Mouse (Mus musculus): ENCODE results near the gene Galnt18. TPM values are rescaled to one million over a fixed set of nuclear protein-coding genes. Genes with fewer than 3 reads are reported as not detected.

Gene Galnt18
- total RNA-seq, 1 experiment, result 0.89 TPM

DNA sequence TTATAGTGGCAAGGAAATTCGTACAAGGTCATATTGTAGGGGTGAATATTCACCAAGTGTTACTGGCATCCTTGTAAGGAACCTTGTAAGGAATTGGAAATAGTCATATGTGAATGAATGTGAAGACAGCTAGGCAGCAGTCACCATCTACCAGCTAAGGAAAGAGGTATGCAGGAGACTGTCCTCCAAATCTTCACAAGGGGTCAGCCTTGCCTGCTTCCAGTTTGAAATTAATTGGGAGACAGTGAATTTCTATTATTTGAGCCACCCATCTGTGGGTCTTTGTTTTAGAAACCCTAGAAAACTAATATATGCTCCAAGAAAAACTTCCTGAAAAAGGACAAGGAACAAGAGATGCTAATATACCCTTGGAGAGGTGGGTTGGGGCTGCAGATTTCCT lies 313.1 kb downstream of the Galnt18 start:
- no peak for TF ChIP-seq MAFK (IDR thresholded peaks at IDR 0.05; ENCODE audit: insufficient read depth, low read depth, low read length)
- no peak for TF ChIP-seq ZC3H11A (IDR thresholded peaks at IDR 0.05; ENCODE audit: borderline replicate concordance, low read depth, low read length)
- TF ChIP-seq ZNF384 (IDR thresholded peaks at IDR 0.05; ENCODE audit: low read depth, low read length), result no peak
- no peak for TF ChIP-seq CHD2 (IDR thresholded peaks at IDR 0.05; ENCODE audit: low read depth, low read length)
- TF ChIP-seq HCFC1 (IDR thresholded peaks at IDR 0.05; ENCODE audit: borderline replicate concordance, insufficient read depth, low read length), result no peak
- H3K4me1 ChIP-seq (ENCODE audit: control insufficient read depth in 2 of 2, insufficient read depth in 2 of 2, low read length in 2 of 2, poor library complexity in 1 of 2), result no peaks in the 10 kb centered on the region
- H3K9me3 ChIP-seq (ENCODE audit: control insufficient read depth, insufficient read depth, low read depth, low read length), result no peaks in the 10 kb centered on the region
- H3K4me3 ChIP-seq (ENCODE audit: insufficient read depth in 1 of 2, low read depth in 1 of 2, low read length in 2 of 2, poor library complexity in 1 of 2, severe bottlenecking in 1 of 2), result no peak overlapping the region
- H3K27ac ChIP-seq (ENCODE audit: insufficient read depth, low read depth, low read length, poor library complexity, severe bottlenecking), result no peak overlapping the region
- H3K9ac ChIP-seq (ENCODE audit: insufficient read depth, low read depth, low read length, poor library complexity, severe bottlenecking), result no peak overlapping the region
- no peaks in the 10 kb centered on the region for H3K36me3 ChIP-seq (ENCODE audit: control insufficient read depth, insufficient read depth, low read length, poor library complexity, severe bottlenecking)
- DNase-seq (ENCODE audit: low read depth, low spot score), result no peak
- in situ Hi-C loops (cut with MboI; ENCODE audit: low sequenced_read_pairs in 2 of 2, unreplicated experiment in 2 of 2), result no loop called here

DNA sequence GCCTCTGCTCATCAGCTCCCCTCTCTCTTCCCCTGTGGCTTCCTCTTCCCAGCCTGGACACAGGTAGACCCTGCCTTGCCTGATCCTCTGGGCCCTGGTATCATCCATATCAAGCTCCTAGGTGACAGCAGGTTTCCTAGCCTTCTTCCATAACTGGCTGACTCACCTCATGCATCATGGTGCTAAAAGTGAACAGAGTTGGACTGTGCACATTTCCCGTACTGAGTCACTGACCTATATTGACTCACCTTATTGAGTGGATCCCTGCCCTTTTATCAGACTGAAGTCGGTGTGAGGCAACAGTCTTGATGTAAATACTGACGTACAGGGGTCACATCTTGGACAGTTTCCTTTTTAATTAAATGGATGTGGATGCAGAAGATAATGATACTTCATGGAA lies 313.7 kb downstream of the Galnt18 start:
- no peak overlapping the region for H3K9ac ChIP-seq (ENCODE audit: insufficient read depth, low read depth, low read length, poor library complexity, severe bottlenecking)
- TF ChIP-seq HCFC1 (IDR thresholded peaks at IDR 0.05; ENCODE audit: borderline replicate concordance, insufficient read depth, low read length), result no peak
- no peak for TF ChIP-seq CHD2 (IDR thresholded peaks at IDR 0.05; ENCODE audit: low read depth, low read length)
- TF ChIP-seq ZC3H11A (IDR thresholded peaks at IDR 0.05; ENCODE audit: borderline replicate concordance, low read depth, low read length), result no peak
- TF ChIP-seq ZNF384 (IDR thresholded peaks at IDR 0.05; ENCODE audit: low read depth, low read length), result no peak
- TF ChIP-seq MAFK (IDR thresholded peaks at IDR 0.05; ENCODE audit: insufficient read depth, low read depth, low read length), result no peak
- in situ Hi-C loops (cut with MboI; ENCODE audit: low sequenced_read_pairs in 2 of 2, unreplicated experiment in 2 of 2), result no loop called here
- H3K36me3 ChIP-seq (ENCODE audit: control insufficient read depth, insufficient read depth, low read length, poor library complexity, severe bottlenecking), result no peaks in the 10 kb centered on the region
- DNase-seq (ENCODE audit: low read depth, low spot score), result no peak
- H3K27ac ChIP-seq (ENCODE audit: insufficient read depth, low read depth, low read length, poor library complexity, severe bottlenecking), result no peak overlapping the region
- no peaks in the 10 kb centered on the region for H3K4me1 ChIP-seq (ENCODE audit: control insufficient read depth in 2 of 2, insufficient read depth in 2 of 2, low read length in 2 of 2, poor library complexity in 1 of 2)
- H3K9me3 ChIP-seq (ENCODE audit: control insufficient read depth, insufficient read depth, low read depth, low read length), result no peaks in the 10 kb centered on the region
- no peak overlapping the region for H3K4me3 ChIP-seq (ENCODE audit: insufficient read depth in 1 of 2, low read depth in 1 of 2, low read length in 2 of 2, poor library complexity in 1 of 2, severe bottlenecking in 1 of 2)

DNA sequence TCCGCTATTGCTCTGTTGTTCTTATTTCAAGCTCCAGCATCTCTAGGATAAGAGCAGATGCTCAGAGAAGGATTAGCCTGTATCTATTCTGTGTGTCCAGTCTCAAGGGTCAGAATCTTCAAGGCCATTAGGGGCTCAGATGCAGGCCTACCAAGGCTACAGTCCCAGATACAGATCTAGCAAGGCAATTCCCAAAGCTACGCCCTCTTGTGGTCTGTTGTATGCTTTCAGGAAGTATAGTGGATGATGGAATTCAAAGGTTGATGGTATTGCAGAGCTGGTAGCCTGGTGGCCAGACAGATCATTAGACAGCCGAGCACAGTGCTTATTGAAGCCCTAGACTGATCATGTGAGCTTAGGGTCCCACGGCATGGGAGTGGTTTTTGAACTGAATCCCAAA lies 320.1 kb downstream of the Galnt18 start:
- no peak for DNase-seq (ENCODE audit: low read depth, low spot score)
- TF ChIP-seq HCFC1 (IDR thresholded peaks at IDR 0.05; ENCODE audit: borderline replicate concordance, insufficient read depth, low read length), result no peak
- no peak for TF ChIP-seq ZC3H11A (IDR thresholded peaks at IDR 0.05; ENCODE audit: borderline replicate concordance, low read depth, low read length)
- TF ChIP-seq MAFK (IDR thresholded peaks at IDR 0.05; ENCODE audit: insufficient read depth, low read depth, low read length), result no peak
- TF ChIP-seq ZNF384 (IDR thresholded peaks at IDR 0.05; ENCODE audit: low read depth, low read length), result no peak
- no peak for TF ChIP-seq CHD2 (IDR thresholded peaks at IDR 0.05; ENCODE audit: low read depth, low read length)
- in situ Hi-C loops (cut with MboI; ENCODE audit: low sequenced_read_pairs in 2 of 2, unreplicated experiment in 2 of 2), result no loop called here
- Histone ChIP-seq H3K4me1 (ENCODE audit: control insufficient read depth in 2 of 2, insufficient read depth in 2 of 2, low read length in 2 of 2, poor library complexity in 1 of 2) (no peaks in the 10 kb centered on the region), H3K9ac (ENCODE audit: insufficient read depth, low read depth, low read length, poor library complexity, severe bottlenecking) (no peak overlapping the region), H3K27ac (ENCODE audit: insufficient read depth, low read depth, low read length, poor library complexity, severe bottlenecking) (no peak overlapping the region), H3K4me3 (ENCODE audit: insufficient read depth in 1 of 2, low read depth in 1 of 2, low read length in 2 of 2, poor library complexity in 1 of 2, severe bottlenecking in 1 of 2) (no peak overlapping the region), H3K36me3 (ENCODE audit: control insufficient read depth, insufficient read depth, low read length, poor library complexity, severe bottlenecking) (no peaks in the 10 kb centered on the region), H3K9me3 (ENCODE audit: control insufficient read depth, insufficient read depth, low read depth, low read length) (no peaks in the 10 kb centered on the region)

DNA sequence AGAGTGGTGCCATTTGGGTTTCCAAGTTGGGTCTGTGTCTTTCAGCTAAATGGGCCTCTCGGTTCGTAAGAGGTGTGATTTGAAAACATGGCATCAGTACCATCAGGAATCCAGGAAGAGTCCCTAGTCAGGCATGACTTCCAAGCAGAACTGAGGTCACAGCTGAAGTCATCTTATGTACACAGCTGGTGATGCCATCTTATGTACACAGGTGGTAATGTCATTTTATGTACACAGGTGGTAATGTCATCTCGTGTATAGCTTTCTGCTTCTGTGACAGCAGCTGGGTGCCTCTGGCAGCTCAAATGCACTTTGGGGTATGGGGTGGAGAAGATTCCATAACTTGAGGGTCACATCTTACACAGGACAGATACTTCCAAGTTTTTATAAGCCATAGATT lies 323.8 kb downstream of the Galnt18 start:
- in situ Hi-C loops (cut with MboI; ENCODE audit: low sequenced_read_pairs in 2 of 2, unreplicated experiment in 2 of 2), result no loop called here
- TF ChIP-seq MAFK (IDR thresholded peaks at IDR 0.05; ENCODE audit: insufficient read depth, low read depth, low read length), result no peak
- no peak for TF ChIP-seq CHD2 (IDR thresholded peaks at IDR 0.05; ENCODE audit: low read depth, low read length)
- TF ChIP-seq HCFC1 (IDR thresholded peaks at IDR 0.05; ENCODE audit: borderline replicate concordance, insufficient read depth, low read length), result no peak
- no peak for TF ChIP-seq ZNF384 (IDR thresholded peaks at IDR 0.05; ENCODE audit: low read depth, low read length)
- TF ChIP-seq ZC3H11A (IDR thresholded peaks at IDR 0.05; ENCODE audit: borderline replicate concordance, low read depth, low read length), result no peak
- DNase-seq (ENCODE audit: low read depth, low spot score), result no peak
- Histone ChIP-seq H3K9ac (ENCODE audit: insufficient read depth, low read depth, low read length, poor library complexity, severe bottlenecking) (no peak overlapping the region), H3K27ac (ENCODE audit: insufficient read depth, low read depth, low read length, poor library complexity, severe bottlenecking) (no peak overlapping the region), H3K4me3 (ENCODE audit: insufficient read depth in 1 of 2, low read depth in 1 of 2, low read length in 2 of 2, poor library complexity in 1 of 2, severe bottlenecking in 1 of 2) (no peak overlapping the region), H3K4me1 (ENCODE audit: control insufficient read depth in 2 of 2, insufficient read depth in 2 of 2, low read length in 2 of 2, poor library complexity in 1 of 2) (no peaks in the 10 kb centered on the region), H3K9me3 (ENCODE audit: control insufficient read depth, insufficient read depth, low read depth, low read length) (no peaks in the 10 kb centered on the region), H3K36me3 (ENCODE audit: control insufficient read depth, insufficient read depth, low read length, poor library complexity, severe bottlenecking) (no peaks in the 10 kb centered on the region)

DNA sequence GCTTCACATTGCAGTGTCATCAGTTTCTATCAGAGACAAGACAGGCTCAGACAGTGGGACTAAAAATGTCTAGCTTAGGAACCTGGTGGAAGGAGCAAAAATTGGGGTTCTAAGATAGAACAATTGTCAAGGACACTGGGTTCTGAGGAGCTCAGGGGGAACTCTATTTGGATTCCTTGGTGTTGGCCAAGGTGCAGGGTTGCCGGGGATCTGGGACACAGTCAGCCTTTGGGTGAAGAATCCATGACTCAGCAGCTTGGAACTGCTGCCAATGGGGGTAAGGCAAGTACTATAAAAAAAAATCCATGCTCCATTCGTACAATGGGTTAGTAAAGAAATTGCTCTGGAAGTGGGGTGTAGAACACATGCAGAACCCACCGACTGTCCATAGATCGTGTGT lies 324.2 kb downstream of the Galnt18 start:
- no peak overlapping the region for H3K4me3 ChIP-seq (ENCODE audit: insufficient read depth in 1 of 2, low read depth in 1 of 2, low read length in 2 of 2, poor library complexity in 1 of 2, severe bottlenecking in 1 of 2)
- DNase-seq (ENCODE audit: low read depth, low spot score), result no peak
- H3K4me1 ChIP-seq (ENCODE audit: control insufficient read depth in 2 of 2, insufficient read depth in 2 of 2, low read length in 2 of 2, poor library complexity in 1 of 2), result no peaks in the 10 kb centered on the region
- H3K9me3 ChIP-seq (ENCODE audit: control insufficient read depth, insufficient read depth, low read depth, low read length), result no peaks in the 10 kb centered on the region
- TF ChIP-seq ZC3H11A (IDR thresholded peaks at IDR 0.05; ENCODE audit: borderline replicate concordance, low read depth, low read length) (no peak), ZNF384 (IDR thresholded peaks at IDR 0.05; ENCODE audit: low read depth, low read length) (no peak), CHD2 (IDR thresholded peaks at IDR 0.05; ENCODE audit: low read depth, low read length) (no peak), HCFC1 (IDR thresholded peaks at IDR 0.05; ENCODE audit: borderline replicate concordance, insufficient read depth, low read length) (no peak), MAFK (IDR thresholded peaks at IDR 0.05; ENCODE audit: insufficient read depth, low read depth, low read length) (no peak)
- H3K36me3 ChIP-seq (ENCODE audit: control insufficient read depth, insufficient read depth, low read length, poor library complexity, severe bottlenecking), result no peaks in the 10 kb centered on the region
- in situ Hi-C loops (cut with MboI; ENCODE audit: low sequenced_read_pairs in 2 of 2, unreplicated experiment in 2 of 2), result no loop called here
- no peak overlapping the region for H3K9ac ChIP-seq (ENCODE audit: insufficient read depth, low read depth, low read length, poor library complexity, severe bottlenecking)
- H3K27ac ChIP-seq (ENCODE audit: insufficient read depth, low read depth, low read length, poor library complexity, severe bottlenecking), result no peak overlapping the region

Measured in ES-E14 (cell line).